ENCODE assay signal across 20 mouse cellular contexts in genomic region chr6:146683881-146684280, GRCm38 (mm10). TPM values are rescaled to one million over a fixed set of nuclear protein-coding genes. Genes with fewer than 3 reads are reported as not detected.
A peak's percentile ranks its signal among the peaks of the same experiment; 100 is the strongest.
DNase-seq lines count a peak whose midpoint lies in the region; ATAC-seq and TF ChIP-seq lines count a peak whose summit lies in the region.
"Had no signal": no experiment of that assay in that cellular context is flagged by ENCODE, and none has a peak within 500 bp of the region (broad histone marks: within the 10 kb centered on the region; RNA-seq: fewer than 3 reads in every experiment).

No protein-coding gene starts in this region.

- no peak overlapping the region for H3K4me3 ChIP-seq in gastrocnemius, adult 2 months
- no peak overlapping the region for H3K4me3 ChIP-seq in heart, adult 2 months
- no peak overlapping the region for H3K4me3 ChIP-seq in heart, embryonic 14.5 days (ENCODE audit: control insufficient read depth in 1 of 2, insufficient read depth in 1 of 2, low read depth in 1 of 2, low read length in 2 of 2)
- H3K4me3 ChIP-seq: embryonic facial prominence, embryonic 12.5 days; forebrain, embryonic 15.5 days; hindbrain, embryonic 13.5 days had no signal

- WGBS in heart, adult 2 months: 80% methylated on average over 4 of the region's 4 CpGs
- 76% methylated on average over 4 of the region's 4 CpGs for WGBS in heart, embryonic 14.5 days

- no peak for TF ChIP-seq EP300 in heart, adult 2 months (IDR thresholded peaks at IDR 0.05; ENCODE audit: insufficient read depth, low read depth, low read length)

- H3K9ac ChIP-seq in heart, adult 2 months (ENCODE audit: low read depth, low read length): no peak overlapping the region
- peak overlapping the region; percentile 35; the same call in 1 of the 2 replicates for H3K9ac ChIP-seq in heart, embryonic 14.5 days (ENCODE audit: low read length)
- H3K9ac ChIP-seq: embryonic facial prominence, embryonic 12.5 days; forebrain, embryonic 15.5 days; hindbrain, embryonic 13.5 days had no signal

- intact Hi-C loops in gastrocnemius, adult 2 months (cut with DNase I): no loop called here
- intact Hi-C loops in heart, adult 2 months (cut with DNase I): no loop called here
- intact Hi-C loops in heart, postnatal 25 days (cut with DNase I): no loop called here

- no peak for TF ChIP-seq CTCF in gastrocnemius, adult 2 months (IDR thresholded peaks at IDR 0.05)
- no peak for TF ChIP-seq CTCF in heart, adult 2 months (IDR thresholded peaks at IDR 0.05)

- no peaks in the 10 kb centered on the region for H3K36me3 ChIP-seq in heart, adult 2 months (ENCODE audit: control insufficient read depth, insufficient read depth, low read length)
- no peaks in the 10 kb centered on the region for H3K36me3 ChIP-seq in heart, embryonic 14.5 days (ENCODE audit: control insufficient read depth, insufficient read depth, low read length)
- H3K36me3 ChIP-seq: embryonic facial prominence, embryonic 12.5 days; forebrain, embryonic 15.5 days; hindbrain, embryonic 13.5 days had no signal

- H3K9me3 ChIP-seq in heart, embryonic 14.5 days (ENCODE audit: control insufficient read depth, low read length): peaks cover 17% of the 10 kb centered on the region
- H3K9me3 ChIP-seq: embryonic facial prominence, embryonic 12.5 days; forebrain, embryonic 15.5 days; hindbrain, embryonic 13.5 days had no signal

- H3K27me3 ChIP-seq in heart, adult 2 months (ENCODE audit: control insufficient read depth, insufficient read depth, low read length): no peaks in the 10 kb centered on the region
- no peaks in the 10 kb centered on the region for H3K27me3 ChIP-seq in heart, embryonic 14.5 days (ENCODE audit: control insufficient read depth, insufficient read depth, low read length)
- H3K27me3 ChIP-seq: CH12.LX; embryonic facial prominence, embryonic 12.5 days; forebrain, embryonic 15.5 days; hindbrain, embryonic 13.5 days; Patski had no signal

- H3K4me1 ChIP-seq in heart, adult 2 months (ENCODE audit: control insufficient read depth, insufficient read depth, low read length): peaks cover 8% of the 10 kb centered on the region
- peaks cover 33 to 41% of the 10 kb centered on the region in 2 experiments for H3K4me1 ChIP-seq in heart, embryonic 14.5 days (ENCODE audit: control insufficient read depth in 2 of 2, insufficient read depth in 2 of 2, low read length in 2 of 2)
- H3K4me1 ChIP-seq: embryonic facial prominence, embryonic 12.5 days; forebrain, embryonic 15.5 days; hindbrain, embryonic 13.5 days had no signal

- DNase-seq in gastrocnemius, adult 2 months: no peak
- DNase-seq in gastrocnemius, adult 8-10 months (ENCODE audit: low spot score in 2 of 2): no peak
- DNase-seq in heart, adult 2 months: peak in 1 of 2 experiments; percentile 22
- no peak for DNase-seq in heart, postnatal 4 days
- no peak for DNase-seq in heart, postnatal 25 days (ENCODE audit: low spot score)
- no peak for DNase-seq in lung, adult 18-20 months
- DNase-seq: cerebellum, adult 11-12 months; cerebellum, adult 9-10 months; cerebellum, postnatal 25 days; kidney, adult 11 months; kidney, adult 9 months had no signal

- ATAC-seq in heart, embryonic 14.5 days (ENCODE audit: insufficient number of reproducible peaks, insufficient read depth, low FRiP score, low read depth): no peak
- ATAC-seq: activated CD4-positive, CD25-positive, alpha-beta regulatory T cell, adult 4 months; forebrain, embryonic 15.5 days; hindbrain, postnatal 0 days; Patski had no signal

- H3K79me2 ChIP-seq in heart, adult 2 months (replicated peaks; ENCODE audit: control insufficient read depth, insufficient read depth, low read length): no peaks in the 10 kb centered on the region

- H3K4me2 ChIP-seq in heart, embryonic 14.5 days (ENCODE audit: low read length): no peak overlapping the region
- H3K4me2 ChIP-seq: embryonic facial prominence, embryonic 12.5 days; forebrain, embryonic 15.5 days; hindbrain, embryonic 13.5 days had no signal

- no peak for TF ChIP-seq POLR2A in heart, adult 2 months (IDR thresholded peaks at IDR 0.05; ENCODE audit: insufficient read depth, low read depth, low read length)

- peak overlapping the region; percentile 77 for H3K27ac ChIP-seq in gastrocnemius, adult 2 months
- H3K27ac ChIP-seq in heart, adult 2 months: peak overlapping the region; percentile 62
- peak overlapping the region; percentile 51 to 73 for H3K27ac ChIP-seq in heart, embryonic 14.5 days (replicated peaks in 1 of 2; ENCODE audit: control insufficient read depth in 1 of 2, insufficient read depth in 1 of 2, low read depth in 2 of 2, low read length in 2 of 2)
- H3K27ac ChIP-seq: embryonic facial prominence, embryonic 12.5 days; forebrain, embryonic 15.5 days; hindbrain, embryonic 13.5 days; hindbrain, postnatal 0 days; kidney, postnatal 0 days had no signal

RNA-seq across cellular contexts. Expression of gene Stk38l, which starts 40.9 kb away (rescaled TPM):
- 10 to 100 TPM; 11.4 to 11.8 TPM for total RNA-seq in gastrocnemius, adult 2 months (2021)
- 10 to 100 TPM in 2 of 4 experiments, 1 to 10 TPM in 2; 8.0 to 11.2 (median 10.3) TPM for total RNA-seq in gastrocnemius, adult 8-10 months (2022)
- 10 to 100 TPM; 13.9 to 14.4 TPM for total RNA-seq in heart, adult 2 months (2021)
- polyA plus RNA-seq in heart, adult 2 months (2012; rRNA removed): 3.1 and 8.0 TPM in 2 replicates
- 10 to 100 TPM; 25.4 to 29.1 TPM for total RNA-seq in heart, postnatal 4 days (2021)
- 43.1 and 43.2 TPM in 2 replicates for polyA plus RNA-seq in heart, embryonic 14.5 days (2014; fragmentation: Nextera tagmentation; extraction: Ambion mirVana)
- 10 to 100 TPM; 12.6 to 14.6 TPM for total RNA-seq in heart, postnatal 25 days (2021)

RNA-seq across cellular contexts. Expression of gene Tm7sf3, which starts 41.3 kb away (rescaled TPM):
- 1 to 10 TPM; 5.7 to 7.8 TPM for total RNA-seq in gastrocnemius, adult 2 months (2021)
- total RNA-seq in gastrocnemius, adult 8-10 months (2022): 1 to 10 TPM; 5.0 to 6.3 (median 5.6) TPM
- total RNA-seq in heart, adult 2 months (2021): 10 to 100 TPM; 14.6 to 18.0 TPM
- 9.7 and 12.2 TPM in 2 replicates for polyA plus RNA-seq in heart, adult 2 months (2012; rRNA removed)
- 10 to 100 TPM; 25.4 to 25.5 TPM for total RNA-seq in heart, postnatal 4 days (2021)
- polyA plus RNA-seq in heart, embryonic 14.5 days (2014; fragmentation: Nextera tagmentation; extraction: Ambion mirVana): 43.2 and 44.7 TPM in 2 replicates
- 10 to 100 TPM; 14.8 to 16.2 TPM for total RNA-seq in heart, postnatal 25 days (2021)

RNA-seq across cellular contexts. Expression of gene Med21, which starts 41.5 kb away (rescaled TPM):
- 10 to 100 TPM; 35.7 to 44.7 TPM for total RNA-seq in gastrocnemius, adult 2 months (2021)
- 10 to 100 TPM; 33.9 to 40.1 (median 35.6) TPM for total RNA-seq in gastrocnemius, adult 8-10 months (2022)
- total RNA-seq in heart, adult 2 months (2021): 10 to 100 TPM; 43.0 to 50.5 TPM
- polyA plus RNA-seq in heart, adult 2 months (2012; rRNA removed): 39.4 and 77.7 TPM in 2 replicates
- total RNA-seq in heart, postnatal 4 days (2021): 10 to 100 TPM; 64.0 to 67.8 TPM
- polyA plus RNA-seq in heart, embryonic 14.5 days (2014; fragmentation: Nextera tagmentation; extraction: Ambion mirVana): 153 and 156 TPM in 2 replicates
- total RNA-seq in heart, postnatal 25 days (2021): 10 to 100 TPM; 46.8 to 52.4 TPM
